Mouse (Mus musculus) megakaryocyte, embryonic 14.5 days (primary cell): ENCODE data around the gene Slc22a16.

Experiments used
- FLI1 ChIP-seq: IDR thresholded peaks from 2 replicates; pipeline ENCODE4 v1.6.1; 2012; ENCODE audit warnings: low read length, inconsistent platforms, mixed read lengths
- GATA1 ChIP-seq: IDR thresholded peaks from 3 replicates; pipeline ENCODE4 v1.6.1; 2012; ENCODE audit warnings: mixed read lengths, low read length, inconsistent platforms, borderline replicate concordance

- TF ChIP-seq GATA1 (no peak), FLI1 (no peak)
Observed at GRCm38 (mm10) chr10:40617973-40618372, 47.8 kb downstream of the Slc22a16 start.
